Mouse (Mus musculus) cerebellum, postnatal 10 days (tissue): Measurements from ENCODE around the gene Ubtf.

Source experiments
- DNase-seq, 2 experiments: peaks; one replicate each; pipeline ENCODE4 v3.0.0; 2021; ENCODE audit warnings: mixed read lengths in 2 of 2

The Ubtf gene

DNA sequence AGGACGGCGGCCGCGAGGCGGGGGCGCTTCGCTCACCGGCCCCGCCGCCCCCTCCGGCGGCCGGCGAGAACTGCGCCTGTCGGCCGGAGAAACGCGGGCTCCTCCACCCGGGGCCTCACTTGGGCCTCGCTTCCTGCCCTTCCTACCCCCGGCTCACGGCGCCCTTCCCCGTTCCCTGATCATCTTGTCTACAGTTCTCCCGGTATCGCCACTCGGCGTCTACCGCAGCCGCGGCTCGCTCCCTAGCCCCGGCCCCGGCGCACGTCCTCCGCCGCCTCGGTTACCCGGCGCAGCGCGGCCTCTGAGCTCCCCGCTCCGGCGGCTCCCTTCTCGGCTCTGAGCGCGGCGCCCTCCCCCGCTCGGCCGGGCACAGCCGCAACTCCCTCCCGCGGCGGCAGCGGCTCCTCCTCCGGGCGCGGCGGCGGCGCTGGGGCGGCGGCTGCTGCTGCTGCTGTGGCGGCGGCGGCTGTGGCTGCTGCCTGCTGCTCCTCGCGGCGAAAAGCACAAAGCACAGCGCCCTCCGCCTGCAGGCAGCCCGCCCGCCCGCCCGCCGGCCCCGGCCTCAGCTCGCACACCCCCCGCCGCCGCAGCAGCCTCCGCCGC, 2.1 kb downstream of the Ubtf start:
- DNase-seq = peak; percentile 81 to 85

DNA sequence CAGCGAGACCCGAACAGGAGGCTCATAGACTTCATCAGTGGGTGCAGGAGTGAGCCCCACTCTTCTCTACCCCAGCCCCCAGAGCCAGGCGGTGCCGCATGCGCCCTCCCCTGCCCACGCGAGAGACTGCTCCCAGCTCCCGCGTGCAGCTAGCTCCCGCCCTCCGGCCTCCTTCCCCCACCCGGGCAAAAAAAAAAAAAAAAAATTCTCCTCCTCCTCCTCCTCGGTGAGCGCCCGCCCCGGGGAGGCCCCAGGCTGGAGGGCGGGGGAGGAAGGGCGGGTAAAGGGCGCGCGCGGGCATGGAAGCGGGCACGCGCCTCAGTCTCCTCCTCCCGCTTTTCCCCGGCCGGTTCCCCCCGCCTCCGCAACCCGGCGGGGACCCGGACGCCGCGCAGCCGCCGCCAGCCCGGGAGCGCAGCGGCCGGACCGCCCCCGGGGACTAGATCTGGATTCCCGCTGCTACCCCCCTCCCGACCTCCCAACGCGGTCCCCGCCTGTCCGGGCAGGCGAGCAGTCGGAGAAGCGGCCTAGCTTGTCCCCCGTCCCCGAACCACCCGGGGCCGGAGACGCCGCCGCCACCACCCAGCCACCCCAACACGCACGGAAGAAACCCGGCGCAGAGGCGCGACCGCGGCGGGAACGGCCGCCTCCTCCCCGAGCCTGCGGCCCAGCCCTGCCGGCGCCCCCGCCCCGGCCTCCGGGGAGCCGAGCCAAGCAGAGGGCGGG, 2.8 kb downstream of the Ubtf start:
- peak; percentile 90 to 94 for DNase-seq

DNA sequence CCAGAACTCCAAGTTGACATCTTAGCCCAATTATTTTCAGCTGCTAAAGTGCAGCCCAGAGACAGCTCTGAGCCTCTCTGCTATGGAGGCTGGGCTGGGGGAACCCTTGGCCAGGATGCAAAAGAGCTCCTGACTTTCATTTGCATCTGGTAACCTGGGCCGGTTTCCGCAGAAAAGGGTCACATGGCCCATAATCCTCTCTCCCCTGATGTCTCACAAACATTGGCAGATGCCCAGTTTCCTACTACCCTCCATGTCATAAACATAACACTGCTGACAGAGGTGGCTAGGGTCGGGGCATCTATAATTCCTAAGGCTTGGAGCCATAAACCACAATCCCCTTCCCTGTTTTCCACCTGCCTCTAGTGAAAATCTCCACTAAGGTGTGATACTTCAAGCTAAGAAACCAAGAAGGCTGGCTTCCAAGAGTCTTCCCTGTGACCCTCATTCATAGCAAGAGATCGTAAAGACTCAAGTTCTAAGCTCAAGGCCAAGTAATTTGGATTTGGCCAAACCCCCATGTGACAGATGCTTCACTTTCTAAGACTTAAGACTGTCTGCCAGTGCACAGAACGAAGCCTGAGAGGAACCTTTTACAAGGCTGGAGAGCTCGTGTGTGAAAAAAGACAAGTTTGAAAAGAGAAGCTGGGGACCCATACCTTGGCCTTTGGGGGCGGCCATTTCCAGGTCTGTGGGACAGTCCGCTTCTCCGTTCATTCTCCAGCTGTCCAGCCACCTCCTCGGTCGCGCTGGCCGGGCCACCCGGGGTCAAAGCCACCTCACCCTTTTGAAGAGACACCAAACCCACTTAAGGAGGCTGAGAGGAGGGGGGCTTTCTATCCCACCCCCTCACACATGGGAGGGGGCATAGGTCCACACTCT, 3.6 kb downstream of the Ubtf start:
- DNase-seq = peak; percentile 58 to 62

GRCm38 (mm10) chr11:102314321-102314720, 5.2 kb downstream of the Ubtf start:
- no peak for DNase-seq

GRCm38 (mm10) chr11:102312586-102312985, 7.0 kb downstream of the Ubtf start:
- DNase-seq = no peak

DNA sequence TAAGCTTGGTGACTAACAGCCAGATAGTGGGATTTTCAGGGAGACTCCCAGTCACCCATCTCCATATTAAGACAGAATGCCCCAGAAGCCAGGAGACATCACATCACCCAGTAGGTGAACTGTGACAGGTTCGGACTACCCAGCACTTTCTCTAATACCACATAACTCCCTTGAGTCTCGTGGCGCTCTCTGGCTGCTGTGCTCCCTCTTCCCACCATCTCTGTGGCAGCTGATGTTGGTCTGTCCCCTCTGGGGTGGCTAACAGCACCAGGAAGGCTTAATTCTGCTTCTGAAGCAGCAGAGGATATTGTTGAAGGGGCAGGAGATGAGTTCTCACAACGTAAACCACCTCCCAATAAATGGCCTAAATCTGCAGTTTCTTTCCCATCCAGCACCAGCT, 7.6 kb downstream of the Ubtf start:
- DNase-seq = no peak

DNA sequence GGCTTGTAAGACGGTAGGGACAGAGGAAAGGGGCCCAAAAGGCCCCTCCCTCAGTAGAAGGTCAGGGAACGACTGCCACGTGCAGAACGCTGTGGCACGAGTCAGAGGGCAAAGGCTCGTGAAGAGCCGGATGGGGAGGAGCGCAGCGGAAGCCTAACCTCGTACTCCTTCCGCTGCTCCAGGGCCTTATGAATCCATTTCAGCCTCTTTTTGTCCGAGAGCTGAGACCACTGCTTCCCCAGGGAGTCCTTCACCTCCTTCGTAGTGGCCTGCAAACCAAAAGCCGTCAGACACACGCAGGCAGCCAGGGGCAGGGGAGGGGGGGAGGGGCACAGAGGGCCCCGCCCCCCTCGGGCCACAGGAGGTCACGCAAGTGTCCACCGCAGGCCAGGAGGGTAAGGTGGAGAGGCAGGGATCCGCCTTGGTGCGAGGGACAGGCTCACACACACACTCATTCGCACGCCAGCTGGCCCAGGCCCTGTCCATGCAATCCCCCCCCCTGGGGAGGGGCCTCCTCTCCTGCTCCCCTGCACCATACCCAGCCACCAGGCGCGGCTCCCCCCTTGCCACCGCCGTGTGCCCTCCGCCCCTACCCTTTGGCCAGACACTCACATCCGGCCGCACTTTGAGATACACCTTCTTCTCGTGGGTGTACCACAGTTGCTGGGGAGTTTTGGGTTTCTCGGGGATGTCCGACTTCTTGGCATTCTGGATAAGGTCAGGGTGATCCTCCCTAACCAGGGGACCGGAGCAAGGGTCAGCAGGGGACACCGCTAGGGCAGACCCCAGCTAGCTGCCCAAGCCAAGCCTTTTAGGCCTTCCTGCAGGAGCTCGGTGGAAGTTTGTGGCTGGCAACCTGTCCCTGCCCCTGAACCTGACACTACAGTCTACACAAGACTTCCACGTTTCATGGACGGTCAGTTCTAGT, 8.5 kb downstream of the Ubtf start:
- peak in 1 of 2 experiments; percentile 47 for DNase-seq

- peak in 1 of 2 experiments; percentile 37 for DNase-seq
Observed at GRCm38 (mm10) chr11:102309821-102310617, 9.5 kb downstream of the Ubtf start.

DNA sequence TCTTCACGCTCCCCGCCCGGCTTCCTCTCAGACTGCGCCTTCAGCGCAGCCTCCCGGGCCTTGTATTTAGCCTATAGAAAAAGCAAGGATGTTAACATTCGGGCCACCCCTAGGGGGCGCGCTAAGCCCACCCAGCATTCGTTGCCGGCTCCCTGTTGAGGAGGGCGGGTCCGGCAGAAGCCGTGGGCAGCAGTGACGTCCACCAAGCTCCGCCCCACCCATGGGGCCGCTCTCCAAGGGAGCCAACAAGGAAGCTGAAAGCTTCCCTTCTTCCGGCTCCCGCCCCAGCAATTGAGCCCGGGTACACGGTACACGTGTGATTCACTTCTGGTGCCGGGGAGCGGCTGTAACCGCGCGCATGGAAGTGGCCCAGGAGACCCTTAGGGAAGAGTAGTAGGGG, 10.6 kb downstream of the Ubtf start:
- peak; percentile 97 for DNase-seq

GRCm38 (mm10) chr11:102308104-102308503, 11.4 kb downstream of the Ubtf start:
- DNase-seq = peak in 1 of 2 experiments; percentile 19

- DNase-seq = peak in 1 of 2 experiments; percentile 20
Observed at GRCm38 (mm10) chr11:102305359-102305758, 14.2 kb downstream of the Ubtf start.

DNA sequence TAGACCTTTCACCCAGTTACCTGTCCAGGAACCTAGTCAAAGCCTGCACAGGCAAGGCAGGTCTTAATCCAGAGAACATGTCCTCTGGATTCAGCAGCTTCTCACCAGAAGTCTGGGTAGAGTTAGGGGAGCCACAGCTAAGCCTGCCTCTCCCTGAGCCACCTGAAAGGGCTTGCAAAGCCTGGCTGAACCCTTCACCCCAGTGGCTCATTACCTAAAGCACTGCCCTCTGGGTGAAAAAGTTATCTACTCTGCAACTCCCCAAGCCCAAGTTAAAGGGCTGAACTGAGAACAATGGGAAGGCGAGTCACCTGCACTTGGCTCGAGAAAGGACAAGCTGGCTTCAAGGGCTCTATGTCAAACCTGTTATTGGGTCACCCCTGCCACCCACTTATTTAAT, 15.4 kb downstream of the Ubtf start:
- DNase-seq = peak in 1 of 2 experiments; percentile 13

- peak; percentile 81 to 86 for DNase-seq
Observed at GRCm38 (mm10) chr11:102299839-102300238, 19.7 kb downstream of the Ubtf start.

DNA sequence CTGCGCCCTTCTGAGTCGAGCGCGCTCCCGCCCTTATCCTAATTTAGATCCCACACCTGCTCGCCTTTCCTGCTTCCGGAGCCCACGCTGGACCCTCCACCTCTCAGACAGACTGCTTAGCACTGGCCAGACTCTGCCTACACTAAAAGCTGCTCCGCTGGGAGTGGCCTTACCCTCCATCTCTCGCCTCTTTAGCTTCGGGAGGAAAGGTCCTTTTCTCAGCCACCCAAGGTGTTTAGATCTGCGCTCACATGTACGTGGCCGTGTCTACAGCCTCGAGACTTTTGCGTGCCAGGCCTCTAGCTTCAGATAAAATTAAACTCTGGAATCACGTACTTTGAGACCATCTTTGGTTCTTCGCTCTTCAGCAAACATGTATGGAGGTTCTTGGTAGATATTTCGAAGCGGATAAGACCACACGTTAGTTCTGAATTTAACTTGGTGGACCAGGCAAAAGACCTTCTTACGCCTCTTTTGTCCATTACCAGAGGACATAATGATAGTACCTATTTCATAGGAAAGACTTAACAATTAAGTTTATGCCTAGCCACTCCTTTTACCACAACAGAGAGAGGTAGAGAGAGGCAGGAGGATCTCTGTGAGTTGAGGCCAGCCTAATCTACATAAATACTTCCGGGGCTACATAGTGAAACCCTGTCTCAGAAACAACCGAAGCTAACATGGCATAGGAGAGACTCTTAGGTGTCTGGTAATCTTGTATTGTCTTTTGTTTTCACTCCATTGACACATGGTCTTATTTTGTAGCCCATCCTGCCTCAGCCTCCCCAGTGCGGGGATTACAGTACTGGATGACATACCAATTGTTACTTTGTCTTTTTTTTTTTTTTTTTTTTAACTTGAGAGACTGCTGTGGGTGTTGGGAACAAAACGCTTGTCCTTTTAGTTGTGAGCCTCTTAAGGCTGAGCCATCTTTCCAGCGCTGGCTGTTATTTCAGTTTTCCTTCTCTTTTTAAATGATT, 21.7 kb downstream of the Ubtf start:
- DNase-seq = no peak

DNA sequence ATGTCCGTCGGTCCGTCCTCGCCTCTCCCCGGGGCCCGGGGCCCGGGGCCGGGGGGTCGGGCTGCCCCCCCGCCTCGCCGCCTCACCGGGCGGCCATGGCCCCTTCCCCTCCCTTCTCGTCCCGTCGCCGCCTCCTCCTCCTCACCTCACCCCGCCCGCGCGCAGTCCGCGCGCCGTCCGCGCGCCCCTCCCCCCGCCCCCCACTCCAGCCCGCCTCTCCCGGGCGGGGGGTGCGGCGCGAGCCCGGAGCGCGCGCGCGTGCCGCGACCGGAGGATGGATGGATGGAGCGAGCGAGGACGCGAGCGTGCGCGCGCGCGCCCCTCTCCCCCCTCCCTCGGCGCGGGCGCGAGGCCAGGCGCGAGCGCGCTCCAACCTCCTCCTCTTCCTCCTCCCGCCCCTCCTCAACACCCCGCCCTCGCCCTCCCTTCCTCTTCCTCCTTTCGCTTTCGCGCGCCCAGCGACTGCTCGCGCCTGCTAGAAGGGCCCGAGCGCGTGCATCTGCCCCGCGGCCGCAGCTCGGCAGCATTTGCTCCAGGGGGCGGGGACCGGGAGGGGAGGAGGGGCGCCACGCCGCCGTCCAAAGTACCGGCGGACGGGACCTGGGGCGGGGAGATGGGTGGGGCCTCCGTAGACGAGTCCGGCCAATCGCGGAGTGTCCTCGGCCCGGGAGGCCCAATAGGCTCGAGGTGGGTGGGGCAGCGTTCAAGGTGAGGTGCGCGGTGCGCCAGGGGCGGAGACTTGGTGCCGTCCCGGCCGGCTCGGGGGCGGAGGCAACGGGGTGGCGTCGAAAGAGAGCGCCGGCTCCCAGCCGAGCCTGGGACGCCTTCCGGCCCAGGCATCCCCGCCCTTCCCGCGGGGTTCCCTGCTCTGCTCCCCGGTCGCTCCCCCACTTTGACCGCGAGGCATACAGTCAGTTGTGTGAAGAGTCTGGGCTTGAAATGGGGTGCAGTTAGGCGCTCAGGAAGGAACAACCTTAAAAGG, 22.8 kb downstream of the Ubtf start, which contains the start of gene Atxn7l3:
Gene Atxn7l3, minus strand, starts transcription at position 141 of the 982 bp plus-strand sequence.
- peak; percentile 98 to 99 for DNase-seq

DNA sequence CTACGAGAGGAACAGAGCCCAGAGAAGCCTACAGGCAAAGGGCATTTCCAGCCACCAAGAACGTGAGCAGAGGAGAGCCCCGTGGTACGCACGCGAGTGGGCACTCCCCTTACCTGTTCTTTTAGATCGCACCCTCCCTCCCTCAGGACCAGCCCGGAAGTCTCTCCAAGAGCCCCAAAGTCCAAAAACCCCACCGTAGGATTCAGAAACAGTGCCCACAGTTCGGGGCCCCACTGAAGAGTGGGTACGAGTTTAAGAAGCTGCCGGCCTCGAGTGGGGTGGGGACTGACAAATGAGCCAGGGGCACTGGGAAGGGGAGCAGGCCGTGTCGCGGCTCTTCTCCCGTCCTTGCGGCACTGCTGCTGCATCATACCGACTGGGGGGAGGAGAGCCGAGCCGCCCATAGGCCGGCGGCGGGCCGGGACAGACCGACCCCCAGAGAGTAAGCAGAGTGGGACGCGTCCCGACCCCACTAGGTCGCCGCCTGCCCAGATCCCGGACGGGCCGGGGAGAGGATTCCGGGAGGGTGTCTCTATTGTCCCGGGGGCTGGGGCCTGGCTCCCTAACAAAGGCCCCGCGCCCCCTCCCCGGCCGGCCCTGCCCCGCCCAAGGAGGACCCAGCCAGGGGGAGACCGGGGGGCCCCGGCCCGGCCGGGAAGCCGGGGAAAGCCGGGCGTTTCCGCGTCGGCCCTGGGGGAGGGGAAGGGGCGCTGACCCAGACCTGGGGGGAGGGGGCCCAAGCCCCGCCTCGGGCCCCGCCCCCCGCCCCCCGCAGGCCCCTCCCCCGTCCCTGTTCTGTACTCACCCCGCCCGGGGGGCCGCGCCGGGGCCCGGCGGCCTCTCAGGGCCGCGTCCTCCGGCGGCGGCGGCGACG, 23.7 kb downstream of the Ubtf start:
- peak; percentile 76 to 78 for DNase-seq

GRCm38 (mm10) chr11:102294887-102295597, 24.5 kb downstream of the Ubtf start:
- peak; percentile 52 to 56 for DNase-seq
